Mouse (Mus musculus) testis, adult 2 months (tissue): ENCODE measurements around the gene Hoxd12. TPM values are rescaled to one million over a fixed set of nuclear protein-coding genes. Genes with fewer than 3 reads are reported as not detected.

ENCODE experiments used
- H3K27ac ChIP-seq: fragments of 200-500 bp; 2 replicates; pipeline ENCODE4 v1.5.1; 2012; ENCODE audit warnings: low read depth, low read length; ENCODE audit not compliant: control insufficient read depth, insufficient read depth
- H3K27me3 ChIP-seq: fragments of 200-500 bp; 2 replicates; pipeline ENCODE4 v1.6.1; 2012; ENCODE audit warnings: mild to moderate bottlenecking, low read length, moderate library complexity; ENCODE audit not compliant: control insufficient read depth, insufficient read depth
- H3K36me3 ChIP-seq: fragments of 200-500 bp; 2 replicates; pipeline ENCODE4 v1.6.1; 2012; ENCODE audit warnings: mild to moderate bottlenecking, low read length; ENCODE audit not compliant: control insufficient read depth, insufficient read depth
- H3K4me1 ChIP-seq: fragments of 200-500 bp; 2 replicates; pipeline ENCODE4 v1.6.1; 2012; ENCODE audit warnings: low read length; ENCODE audit not compliant: control insufficient read depth, insufficient read depth
- H3K4me3 ChIP-seq: fragments of 200-500 bp; 2 replicates; pipeline ENCODE4 v1.5.1; 2012; ENCODE audit warnings: low read depth, mild to moderate bottlenecking, low read length, moderate library complexity, mixed read lengths; ENCODE audit not compliant: control insufficient read depth
- CTCF ChIP-seq: fragments of 200-500 bp; IDR thresholded peaks from 2 replicates; pipeline ENCODE4 v1.5.1; 2012; ENCODE audit warnings: low read depth, mild to moderate bottlenecking, inconsistent platforms, low read length, moderate library complexity; ENCODE audit not compliant: control insufficient read depth, insufficient read depth, insufficient replicate concordance
- POLR2A ChIP-seq: fragments of 200-500 bp; IDR thresholded peaks from 2 replicates; pipeline ENCODE4 v1.6.1; 2012; ENCODE audit warnings: low read depth, mild to moderate bottlenecking, inconsistent platforms, low read length, moderate library complexity; ENCODE audit not compliant: control insufficient read depth
- polyA plus RNA-seq: library from polyadenylated mRNA; depleted of rRNA; stranded (reverse); fragments of >200 nt; gene quantifications from 2 replicates; pipeline ENCODE4 v1.2.3, GENCODE M21; 2012

Gene Hoxd12
- polyA plus RNA-seq, 1 experiment: not detected

- H3K4me3 ChIP-seq: no peak overlapping the region
- TF ChIP-seq CTCF (no peak), POLR2A (no peak)
- H3K4me1 ChIP-seq: peaks cover 20% of the 10 kb centered on the region
- H3K27me3 ChIP-seq: no peaks in the 10 kb centered on the region
- H3K36me3 ChIP-seq: no peaks in the 10 kb centered on the region
- no peak overlapping the region for H3K27ac ChIP-seq
Measured at GRCm38 (mm10) chr2:74720384-74720783, 45.6 kb downstream of the Hoxd12 start.

GRCm38 (mm10) chr2:74720955-74721491, 46.2 kb downstream of the Hoxd12 start:
- Histone ChIP-seq H3K4me1 (peaks cover 14% of the 10 kb centered on the region), H3K27me3 (no peaks in the 10 kb centered on the region), H3K4me3 (no peak overlapping the region), H3K36me3 (no peaks in the 10 kb centered on the region), H3K27ac (no peak overlapping the region)
- TF ChIP-seq CTCF: no peak
- no peak for TF ChIP-seq POLR2A

- no peaks in the 10 kb centered on the region for H3K36me3 ChIP-seq
- H3K4me3 ChIP-seq: no peak overlapping the region
- no peak overlapping the region for H3K27ac ChIP-seq
- H3K4me1 ChIP-seq: peaks cover 9% of the 10 kb centered on the region
- no peaks in the 10 kb centered on the region for H3K27me3 ChIP-seq
- TF ChIP-seq POLR2A (no peak), CTCF (no peak)
Measured at GRCm38 (mm10) chr2:74721882-74722281, 47.1 kb downstream of the Hoxd12 start.

- Histone ChIP-seq H3K4me3 (no peak overlapping the region), H3K36me3 (no peaks in the 10 kb centered on the region), H3K27me3 (no peaks in the 10 kb centered on the region), H3K4me1 (peaks cover 9% of the 10 kb centered on the region), H3K27ac (no peak overlapping the region)
- TF ChIP-seq POLR2A: no peak
- no peak for TF ChIP-seq CTCF
Measured at GRCm38 (mm10) chr2:74722949-74723348, 48.1 kb downstream of the Hoxd12 start.

DNA sequence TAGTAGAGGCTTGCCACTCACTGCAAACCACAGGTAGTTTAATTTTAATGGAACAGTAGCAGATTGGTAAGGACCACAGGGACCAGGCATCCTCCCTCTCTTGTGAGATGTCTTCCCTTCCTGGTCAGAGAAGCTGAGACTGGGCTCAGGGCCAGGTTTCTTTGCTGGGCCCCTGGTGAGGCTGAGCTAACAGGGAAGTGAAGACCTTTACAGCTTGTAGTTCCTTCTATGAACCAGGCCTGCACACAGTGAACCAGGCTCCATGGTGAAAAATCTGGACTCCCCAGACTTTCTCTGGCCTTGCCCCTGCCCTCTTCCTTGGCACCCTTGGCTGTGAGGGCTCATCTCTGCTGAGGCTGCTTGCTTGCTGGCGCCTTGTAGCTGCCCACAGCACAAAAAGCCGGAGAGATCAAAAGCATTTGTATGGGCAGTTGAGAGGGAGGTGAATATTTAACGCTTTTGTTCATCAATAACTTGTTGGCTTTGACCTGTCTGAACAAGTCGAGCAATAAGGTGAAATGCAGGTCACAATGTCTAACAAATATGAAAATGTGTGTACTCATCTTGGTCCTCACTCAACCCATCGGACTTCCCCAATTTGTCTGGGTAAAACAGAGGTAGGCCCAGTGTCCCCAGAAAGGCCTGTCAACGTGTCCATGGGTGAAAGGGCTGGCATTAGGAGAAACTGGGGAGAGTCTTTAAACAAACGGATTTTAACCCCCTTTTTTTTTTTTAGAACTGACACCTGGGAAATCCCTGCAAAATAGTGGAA, 49.6 kb downstream of the Hoxd12 start:
- H3K27me3 ChIP-seq: no peaks in the 10 kb centered on the region
- no peak for TF ChIP-seq CTCF
- TF ChIP-seq POLR2A: no peak
- no peak overlapping the region for H3K4me3 ChIP-seq

GRCm38 (mm10) chr2:74725171-74725570, 50.4 kb downstream of the Hoxd12 start:
- no peak overlapping the region for H3K4me3 ChIP-seq

More for the DNA sequence above, 49.6 kb downstream of the Hoxd12 start:
- H3K36me3 ChIP-seq: no peaks in the 10 kb centered on the region
- peaks cover 9% of the 10 kb centered on the region for H3K4me1 ChIP-seq
- H3K27ac ChIP-seq: no peak overlapping the region

GRCm38 (mm10) chr2:74726551-74726950, 51.7 kb downstream of the Hoxd12 start, which contains the start of gene Gm28230:
Gene Gm28230 (plus strand): TSS chr2:74726728.
- Histone ChIP-seq H3K4me1 (peaks cover 9% of the 10 kb centered on the region), H3K4me3 (no peak within 1 kb of the TSS), H3K27ac (no peak within 1 kb of the TSS), H3K27me3 (no peaks in the 10 kb centered on the region), H3K36me3 (no peaks in the 10 kb centered on the region)
- TF ChIP-seq POLR2A (no peak), CTCF (no peak)

More at GRCm38 (mm10) chr2:74725171-74725570, 50.4 kb downstream of the Hoxd12 start:
- no peaks in the 10 kb centered on the region for H3K27me3 ChIP-seq
- no peak overlapping the region for H3K27ac ChIP-seq
- no peaks in the 10 kb centered on the region for H3K36me3 ChIP-seq
- TF ChIP-seq CTCF: no peak
- no peak for TF ChIP-seq POLR2A
- H3K4me1 ChIP-seq: peaks cover 9% of the 10 kb centered on the region
